Mouse (Mus musculus) right cerebral cortex, adult 18-20 months (tissue): ENCODE results near the gene Icam4.
A peak's percentile ranks its signal among the peaks of the same experiment; 100 is the strongest.

Experiments
- DNase-seq: peaks from one replicate; pipeline ENCODE4 v3.0.0; 2022; ENCODE audit warnings: mixed read lengths

Icam4 gene

DNA sequence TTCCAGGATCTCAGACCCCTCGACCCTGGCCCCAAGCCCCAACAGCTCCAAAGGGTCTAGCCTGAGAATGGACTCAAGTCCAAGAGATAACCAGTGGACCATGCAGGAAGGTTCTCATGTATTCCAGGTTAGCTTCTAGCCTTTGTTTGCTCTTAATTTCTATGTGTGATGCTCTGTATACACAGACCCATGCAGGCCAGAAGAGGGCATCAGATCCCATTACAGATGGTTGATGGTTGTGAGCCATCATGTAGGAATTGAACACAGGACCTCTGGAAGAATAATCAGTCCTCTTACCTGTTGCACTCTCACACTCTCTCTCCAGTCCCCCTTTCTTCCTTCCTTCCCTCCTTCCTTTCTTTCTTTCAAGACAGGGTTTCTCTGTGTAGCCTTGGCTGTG, 16.8 kb upstream of the Icam4 start:
- DNase-seq: no peak

DNA sequence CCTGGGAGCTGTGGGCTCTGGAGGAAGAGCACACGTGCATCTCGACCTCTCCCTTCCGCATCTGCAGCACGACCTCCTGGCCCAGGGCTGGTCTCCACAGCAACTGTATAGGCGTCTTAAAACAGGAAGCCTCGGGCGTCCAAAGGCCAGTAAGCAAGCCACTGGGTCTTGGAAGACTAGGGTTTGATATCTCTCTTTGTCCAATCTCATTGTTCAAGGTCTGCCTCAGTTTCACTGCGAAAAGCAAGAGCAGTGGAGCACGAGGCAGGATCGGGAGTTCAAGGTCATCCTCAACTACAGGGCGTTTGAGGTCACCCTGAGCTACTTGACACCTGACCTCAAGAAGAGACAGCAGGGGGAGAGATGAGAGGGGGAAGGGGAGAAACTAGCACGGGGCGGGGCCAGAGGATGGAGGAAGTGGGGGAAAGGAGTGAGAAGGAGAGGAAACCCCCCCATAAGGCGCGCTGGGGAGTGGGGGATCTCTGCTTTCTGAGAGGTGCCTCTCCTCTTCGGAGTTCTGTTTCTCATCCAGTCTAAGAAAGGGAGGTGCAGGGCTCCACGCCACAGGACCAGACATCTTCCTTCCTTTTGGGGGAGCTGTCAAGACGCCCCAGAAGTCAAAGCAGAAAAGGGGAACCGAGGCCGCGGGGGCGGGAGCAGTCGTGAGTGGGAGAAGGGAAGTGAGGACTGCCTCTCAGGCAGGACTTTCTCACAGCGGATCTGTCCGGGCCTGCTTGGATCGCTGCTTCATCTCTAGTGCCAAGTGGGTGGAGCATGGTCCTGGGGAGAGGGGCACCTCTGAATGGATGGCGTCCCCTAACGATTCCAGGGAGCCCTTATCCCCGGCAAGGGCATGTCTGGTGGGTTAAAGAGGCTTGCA, 14.2 kb upstream of the Icam4 start:
- DNase-seq: peak; percentile 41

DNA sequence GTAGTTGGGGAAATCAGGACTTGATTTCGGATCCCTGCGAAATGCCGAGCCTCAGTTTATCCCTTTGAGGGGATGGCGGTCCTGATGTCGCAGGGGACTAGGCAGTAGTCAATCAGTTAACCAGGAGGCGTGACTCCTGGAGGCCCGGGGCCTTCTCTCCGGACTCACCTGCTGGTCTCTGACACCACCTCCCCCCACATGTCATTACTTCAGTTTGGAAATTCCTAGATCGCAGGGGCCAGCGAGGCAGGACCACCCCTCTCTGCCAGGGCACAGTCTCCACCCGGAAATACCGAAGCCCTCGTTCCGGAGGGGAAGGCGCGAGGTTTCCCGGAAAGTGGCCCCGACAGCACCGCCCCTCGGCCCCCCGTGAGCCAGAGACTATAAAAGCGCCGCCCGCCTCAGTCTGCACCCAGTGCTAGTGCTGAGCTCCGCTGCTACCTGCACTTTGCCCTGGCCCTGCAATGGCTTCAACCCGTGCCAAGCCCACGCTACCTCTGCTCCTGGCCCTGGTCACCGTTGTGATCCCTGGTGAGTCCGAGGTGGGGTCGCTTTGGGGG, 13.5 kb upstream of the Icam4 start, which contains the start of gene Icam1:
Icam1 (plus strand) TSS at position 415 of the 560 bp plus-strand sequence.
- DNase-seq: no peak

GRCm38 (mm10) chr9:21016331-21017176, 12.6 kb upstream of the Icam4 start:
- DNase-seq: no peak

- no peak for DNase-seq
These were observed 12.0 kb upstream of the Icam4 start for GRCm38 (mm10) chr9:21017177-21017575.

GRCm38 (mm10) chr9:21018600-21018999, 10.6 kb upstream of the Icam4 start:
- no peak for DNase-seq

GRCm38 (mm10) chr9:21021363-21021762, 7.8 kb upstream of the Icam4 start:
- DNase-seq: no peak

DNA sequence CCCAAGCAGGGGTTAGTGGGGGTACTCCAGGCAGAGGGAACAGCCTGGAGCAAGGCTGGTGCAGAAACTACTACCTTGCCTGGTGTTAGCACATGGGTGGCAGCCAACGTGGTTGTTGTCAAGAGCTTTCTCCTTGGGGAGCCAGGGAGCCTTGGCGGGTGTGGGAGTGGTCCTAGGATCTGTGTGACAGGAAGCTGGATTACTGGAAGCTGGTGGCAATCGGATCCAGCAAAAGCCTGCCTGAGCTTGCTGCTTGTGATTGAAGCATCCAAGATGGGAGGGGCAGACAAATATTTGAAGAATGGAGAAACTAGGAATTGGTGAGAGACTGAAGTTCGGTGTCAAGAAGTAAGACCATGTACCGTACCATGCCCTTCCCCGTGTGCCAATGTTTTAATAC, 6.9 kb upstream of the Icam4 start:
- DNase-seq: no peak

DNA sequence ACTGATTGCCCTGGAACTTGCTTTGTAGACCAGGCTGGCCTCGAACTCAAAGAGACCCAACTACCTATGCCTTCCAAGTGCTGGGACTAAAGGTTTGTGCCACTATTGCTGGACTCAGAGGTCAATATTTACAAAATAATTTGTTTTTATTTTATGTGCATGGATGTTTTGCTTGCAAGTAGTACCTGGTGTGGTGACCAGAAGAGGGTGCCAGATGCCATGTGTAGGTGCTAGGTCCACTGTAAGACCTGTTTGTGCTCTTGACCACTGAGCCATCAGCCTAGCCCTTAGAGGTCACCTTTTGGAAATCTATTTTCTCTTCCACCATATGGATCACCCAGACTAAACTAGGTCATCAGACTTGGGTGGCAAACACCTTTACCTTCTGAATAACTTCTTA, 6.4 kb upstream of the Icam4 start:
- no peak for DNase-seq

- DNase-seq: no peak
These were observed 3.8 kb upstream of the Icam4 start for GRCm38 (mm10) chr9:21025258-21025810.

DNA sequence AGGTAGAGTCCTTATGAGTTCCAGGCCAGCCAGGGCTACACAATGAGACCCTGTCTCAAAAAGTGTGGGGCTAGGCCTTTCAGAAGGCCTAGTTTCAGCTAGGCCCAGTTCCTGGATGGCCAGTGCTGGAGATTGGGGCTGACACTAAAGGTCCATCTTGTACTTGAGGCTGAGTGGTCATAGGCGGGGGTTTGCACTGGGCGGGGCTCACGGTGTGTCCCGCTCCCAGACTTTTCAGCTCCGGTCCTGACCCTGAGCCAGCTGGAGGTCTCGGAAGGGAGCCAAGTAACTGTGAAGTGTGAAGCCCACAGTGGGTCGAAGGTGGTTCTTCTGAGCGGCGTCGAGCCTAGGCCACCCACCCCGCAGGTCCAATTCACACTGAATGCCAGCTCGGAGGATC, 2.3 kb upstream of the Icam4 start:
- DNase-seq: no peak

GRCm38 (mm10) chr9:21027774-21028290, 1.3 kb upstream of the Icam4 start:
- no peak for DNase-seq

- no peak for DNase-seq
These were observed 538 bp upstream of the Icam4 start for GRCm38 (mm10) chr9:21028560-21029110.

DNA sequence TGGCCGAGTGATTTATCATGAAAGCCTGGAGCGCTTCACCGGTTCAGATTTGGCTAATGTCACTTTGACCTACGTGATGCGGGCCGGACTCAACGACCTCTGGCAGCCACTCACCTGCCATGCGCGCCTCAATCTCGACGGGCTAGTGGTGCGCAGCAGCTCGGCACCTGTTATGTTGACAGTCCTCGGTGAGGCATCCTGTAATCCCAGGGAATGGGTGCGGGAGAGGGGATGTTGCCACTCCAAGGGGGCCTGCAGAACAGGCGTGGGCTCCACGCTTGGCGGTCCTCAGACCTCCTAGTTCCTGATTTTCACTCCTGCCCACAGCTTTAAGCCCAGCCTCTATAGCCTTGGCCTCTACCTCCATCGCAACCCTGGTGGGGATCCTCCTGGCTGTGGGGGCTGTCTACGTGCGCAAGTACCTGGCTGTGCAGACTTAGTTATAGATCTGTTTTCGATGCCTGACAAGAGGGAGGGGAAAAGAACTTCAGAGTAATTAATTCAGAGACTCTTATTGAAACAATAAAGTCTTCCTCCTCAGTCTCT, 955 bp downstream of the Icam4 start:
- DNase-seq: no peak

- DNase-seq: peak; percentile 89
These were observed 1.6 kb downstream of the Icam4 start for GRCm38 (mm10) chr9:21030781-21031250.

- DNase-seq: peak; percentile 87
These were observed 2.2 kb downstream of the Icam4 start for GRCm38 (mm10) chr9:21031251-21031895.

GRCm38 (mm10) chr9:21031896-21032351, 2.8 kb downstream of the Icam4 start, which contains the start of gene Icam5:
Icam5 (plus strand) TSS chr9:21032073.
- peak; percentile 91 for DNase-seq

GRCm38 (mm10) chr9:21032491-21032890, 3.3 kb downstream of the Icam4 start:
- DNase-seq: no peak

DNA sequence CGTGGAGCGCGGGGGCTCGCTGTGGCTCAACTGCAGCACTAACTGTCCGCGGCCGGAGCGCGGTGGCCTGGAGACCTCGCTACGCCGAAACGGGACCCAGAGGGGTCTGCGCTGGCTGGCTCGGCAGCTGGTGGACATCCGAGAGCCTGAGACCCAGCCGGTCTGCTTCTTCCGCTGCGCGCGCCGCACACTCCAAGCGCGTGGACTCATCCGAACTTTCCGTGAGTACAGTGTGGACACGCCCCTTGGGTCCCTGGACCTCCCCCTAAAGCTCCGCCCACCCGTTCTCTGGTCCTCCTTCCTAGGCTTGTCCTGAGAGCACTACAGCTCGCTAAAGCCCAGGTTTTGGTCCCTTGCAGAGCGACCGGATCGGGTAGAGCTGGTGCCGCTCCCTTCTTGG, 4.0 kb downstream of the Icam4 start:
- DNase-seq: peak; percentile 81

DNA sequence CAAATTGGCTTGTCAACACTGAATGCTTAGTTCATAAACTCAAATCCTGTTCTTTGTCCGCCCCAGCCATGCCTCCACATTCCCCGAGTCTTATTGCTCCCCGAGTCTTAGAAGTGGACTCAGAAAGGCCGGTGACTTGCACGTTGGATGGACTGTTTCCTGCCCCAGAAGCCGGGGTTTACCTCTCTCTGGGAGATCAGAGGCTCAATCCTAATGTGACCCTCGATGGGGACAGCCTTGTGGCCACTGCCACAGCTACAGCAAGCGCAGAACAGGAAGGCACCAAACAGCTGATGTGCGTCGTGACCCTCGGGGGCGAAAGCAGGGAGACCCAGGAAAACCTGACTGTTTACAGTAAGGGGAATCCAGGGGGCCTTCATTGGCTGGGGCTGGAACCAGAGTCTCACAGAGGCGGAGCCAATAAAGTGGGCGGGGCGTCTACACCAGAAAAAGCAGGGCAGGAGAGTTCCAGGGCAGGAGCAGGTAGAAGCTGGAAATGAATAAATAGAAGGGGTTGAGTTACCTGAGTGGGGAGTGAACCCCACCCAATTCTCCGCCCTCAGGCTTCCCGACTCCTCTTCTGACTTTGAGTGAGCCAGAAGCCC, 5.4 kb downstream of the Icam4 start:
- DNase-seq: no peak

GRCm38 (mm10) chr9:21035586-21035985, 6.4 kb downstream of the Icam4 start:
- DNase-seq: peak; percentile 49
